Mouse (Mus musculus) heart, postnatal 0 days (tissue): ENCODE measurements around the gene Ccl4. TPM values are rescaled to one million over a fixed set of nuclear protein-coding genes. Genes with fewer than 3 reads are reported as not detected.

Experiments used
- ATAC-seq: fragments of 200-750 bp; cut with Nextera tagmentation; 2 replicates; pipeline ENCODE4 v1.8.0; 2017; ENCODE audit warnings: low read depth, moderate number of reproducible peaks, moderate library complexity; ENCODE audit not compliant: insufficient read depth
- DNase-seq: peaks from one replicate; pipeline ENCODE4 v3.0.0-alpha.2; 2016; ENCODE audit warnings: low spot score
- H3K27ac ChIP-seq: fragments of 300-500 bp; sonication (generic); 2 replicates; pipeline ENCODE4 v1.5.1; 2014; ENCODE audit warnings: low read depth, mild to moderate bottlenecking
- H3K27me3 ChIP-seq: fragments of 300-500 bp; sonication (generic); 2 replicates; pipeline ENCODE4 v1.6.1; 2014; ENCODE audit warnings: low read length, mixed read lengths; ENCODE audit not compliant: control insufficient read depth, insufficient read depth
- H3K36me3 ChIP-seq: fragments of 300-500 bp; sonication (generic); replicated peaks from 2 replicates; pipeline ENCODE4 v1.6.1; 2014; ENCODE audit warnings: low read length, mixed read lengths; ENCODE audit not compliant: control insufficient read depth, insufficient read depth
- H3K4me1 ChIP-seq: fragments of 300-500 bp; sonication (generic); 2 replicates; pipeline ENCODE4 v1.6.1; 2014; ENCODE audit warnings: antibody characterized with exemption; ENCODE audit not compliant: control insufficient read depth, insufficient read depth
- H3K4me2 ChIP-seq: fragments of 300-500 bp; sonication (generic); 2 replicates; pipeline ENCODE4 v1.6.1; 2014; ENCODE audit warnings: low read depth, mild to moderate bottlenecking, low read length, moderate library complexity
- H3K4me3 ChIP-seq: fragments of 300-500 bp; sonication (generic); 2 replicates; pipeline ENCODE4 v1.5.1; 2014; ENCODE audit warnings: low read depth, low read length
- H3K9ac ChIP-seq: fragments of 300-500 bp; sonication (generic); replicated peaks from 2 replicates; pipeline ENCODE4 v1.6.1; 2014; ENCODE audit warnings: low read depth, low read length, mixed read lengths
- H3K9me3 ChIP-seq: fragments of 300-500 bp; sonication (generic); replicated peaks from 2 replicates; pipeline ENCODE4 v1.6.1; 2016; ENCODE audit warnings: low read length; ENCODE audit not compliant: control insufficient read depth
- CTCF ChIP-seq: IDR thresholded peaks from 2 replicates; pipeline ENCODE4 v1.5.1; 2016; ENCODE audit warnings: antibody characterized with exemption, control low read depth, low read depth
- EP300 ChIP-seq: IDR thresholded peaks from 2 replicates; pipeline ENCODE4 v1.6.1; 2016; ENCODE audit warnings: antibody characterized with exemption, low read depth
- WGBS: fragments of 180-500 bp; shearing (Covaris S2); extraction: QIAGEN DNeasy Blood & Tissue Kit; methylation state at CpG from one replicate; pipeline ENCODE4 v1.1.7; 2014; 5-methylcytosine and 5-hydroxymethylcytosine counted together
- polyA plus RNA-seq: library from polyadenylated mRNA; unstranded; fragments of >200 nt; fragmentation: Nextera tagmentation; extraction: Ambion mirVana; gene quantifications from 2 replicates; pipeline ENCODE4 v1.2.1, GENCODE M21; 2015
- total RNA-seq: library from RNA; depleted of rRNA; stranded (reverse); fragments of >200 nt; gene quantifications from 2 replicates; pipeline ENCODE4 v1.2.3, GENCODE M21; 2014; ENCODE audit warnings: low replicate concordance; rRNA removed

Ccl4 gene
- total and polyA plus RNA-seq, 2 experiments from 2014 or later, result 0.98 TPM; not detected in 1

GRCm38 (mm10) chr11:83708715-83709114 is 46.3 kb downstream of the Ccl4 start, which contains the start of gene Wfdc18:
TSS of gene Wfdc18 (plus strand) at chr11:83709015.
- 53% methylated on average over 4 of the region's 4 CpGs for WGBS
- H3K4me2 ChIP-seq, result no peak within 1 kb of the TSS
- no peak for ATAC-seq
- no peaks in the 10 kb centered on the region for H3K27me3 ChIP-seq
- no peak for TF ChIP-seq CTCF
- no peak for TF ChIP-seq EP300
- DNase-seq, result no peak
- no peak within 1 kb of the TSS for H3K4me3 ChIP-seq
- H3K36me3 ChIP-seq, result no peaks in the 10 kb centered on the region
- no peaks in the 10 kb centered on the region for H3K4me1 ChIP-seq
- no peak within 1 kb of the TSS for H3K9ac ChIP-seq
- no peaks in the 10 kb centered on the region for H3K9me3 ChIP-seq
- H3K27ac ChIP-seq, result no peak within 1 kb of the TSS

DNA sequence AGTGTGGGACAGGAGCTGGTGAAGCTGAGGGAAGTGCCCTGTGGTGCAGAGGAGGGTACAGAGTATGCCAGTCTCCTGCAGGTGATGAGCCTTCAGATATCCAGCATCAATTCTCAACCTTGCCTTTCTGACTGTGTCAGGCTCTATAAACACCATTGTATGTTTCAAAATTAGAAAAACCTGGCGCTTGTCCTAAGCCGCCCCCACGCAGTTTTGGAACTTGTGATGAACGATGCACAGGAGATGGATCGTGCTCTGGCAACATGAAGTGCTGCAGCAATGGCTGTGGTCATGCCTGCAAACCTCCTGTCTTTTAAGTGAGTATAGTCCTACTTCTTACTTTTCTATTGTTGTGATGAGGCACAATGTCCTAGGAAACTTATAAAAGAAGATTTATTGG is 47.3 kb downstream of the Ccl4 start:
- Histone ChIP-seq H3K9me3 (no peaks in the 10 kb centered on the region), H3K4me3 (no peak overlapping the region), H3K4me2 (no peak overlapping the region), H3K36me3 (no peaks in the 10 kb centered on the region), H3K9ac (no peak overlapping the region), H3K27me3 (no peaks in the 10 kb centered on the region), H3K27ac (no peak overlapping the region), H3K4me1 (no peaks in the 10 kb centered on the region)
- TF ChIP-seq EP300 (no peak), CTCF (no peak)
- 76% methylated on average over 5 of the region's 5 CpGs for WGBS
- no peak for ATAC-seq
- DNase-seq, result no peak

DNA sequence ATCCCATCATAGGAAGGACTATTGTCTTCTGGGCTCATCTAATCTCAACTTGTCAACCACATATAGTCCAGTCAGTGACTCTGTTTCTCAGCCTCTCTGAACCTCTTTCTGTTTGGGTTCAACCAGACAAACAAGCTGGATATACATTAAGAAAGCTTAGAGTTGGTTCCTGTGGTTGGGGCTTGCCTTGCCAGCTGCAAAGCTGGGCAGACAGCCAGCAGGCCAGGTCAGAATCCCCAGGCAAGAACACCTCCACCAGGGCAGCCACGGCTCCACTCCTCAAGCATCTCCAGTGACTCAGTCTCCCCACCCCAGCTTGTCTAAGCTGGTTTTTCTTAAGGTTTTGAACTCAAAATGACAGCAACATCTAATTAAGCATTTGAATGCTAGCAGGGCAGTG is 50.3 kb downstream of the Ccl4 start:
- H3K9me3 ChIP-seq, result no peaks in the 10 kb centered on the region
- H3K27ac ChIP-seq, result no peak overlapping the region
- H3K27me3 ChIP-seq, result no peaks in the 10 kb centered on the region
- no peaks in the 10 kb centered on the region for H3K36me3 ChIP-seq
- H3K4me2 ChIP-seq, result no peak overlapping the region
- H3K9ac ChIP-seq, result no peak overlapping the region
- no peak overlapping the region for H3K4me3 ChIP-seq
- ATAC-seq, result no peak
- DNase-seq, result no peak
- 60% methylated on average over 1 of the region's 1 CpGs for WGBS
- TF ChIP-seq CTCF, result no peak
- no peak for TF ChIP-seq EP300
- H3K4me1 ChIP-seq, result no peaks in the 10 kb centered on the region

DNA sequence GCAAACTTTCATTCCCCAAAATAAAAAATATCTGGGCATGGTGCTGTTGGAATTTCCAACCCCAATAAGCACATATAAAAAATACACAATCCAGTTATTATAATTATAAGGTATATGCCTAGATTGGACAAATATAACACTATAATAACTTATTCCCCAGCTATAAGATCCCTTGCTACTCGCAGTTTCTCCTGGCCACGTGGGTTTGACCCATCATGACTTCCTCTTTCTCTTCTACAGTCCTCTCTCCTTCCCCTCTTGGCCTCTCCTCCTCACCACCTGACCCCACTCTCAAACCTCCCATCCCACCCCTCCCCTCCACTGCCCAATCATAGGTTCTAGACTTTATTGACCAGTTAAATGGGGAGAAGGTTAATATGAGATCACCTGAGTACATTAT is 51.5 kb downstream of the Ccl4 start:
- Histone ChIP-seq H3K9ac (no peak overlapping the region), H3K27me3 (no peaks in the 10 kb centered on the region), H3K4me2 (no peak overlapping the region), H3K9me3 (no peaks in the 10 kb centered on the region), H3K27ac (no peak overlapping the region), H3K36me3 (no peaks in the 10 kb centered on the region), H3K4me3 (no peak overlapping the region), H3K4me1 (no peaks in the 10 kb centered on the region)
- no peak for ATAC-seq
- no peak for TF ChIP-seq EP300
- TF ChIP-seq CTCF, result no peak
- no peak for DNase-seq
- WGBS, result 59% methylated on average over 2 of the region's 2 CpGs

Other genes starting within 250 kb of the Ccl4 start
- gene Gas2l2, start 233.1 kb upstream of the Ccl4 start, total RNA-seq, result not detected in 2 replicates
- gene Gas2l2, start 233.1 kb upstream of the Ccl4 start, polyA plus RNA-seq, result 0.15 TPM in 1 of 2 replicates, not detected in the other
- gene 1700020L24Rik, start 224.9 kb upstream of the Ccl4 start, total RNA-seq, result 4.2 TPM in 1 of 2 replicates, not detected in the other
- 0.81 and 1.1 TPM in 2 replicates for gene 1700020L24Rik, start 224.9 kb upstream of the Ccl4 start, polyA plus RNA-seq
- gene Mmp28, start 199.5 kb upstream of the Ccl4 start, total RNA-seq, result 7.8 and 24.7 TPM in 2 replicates
- 3.7 and 4.3 TPM in 2 replicates for gene Mmp28, start 199.5 kb upstream of the Ccl4 start, polyA plus RNA-seq
- gene Taf15, start 189.5 kb upstream of the Ccl4 start, total RNA-seq, result 1.6 and 6.0 TPM in 2 replicates
- gene Taf15, start 189.5 kb upstream of the Ccl4 start, polyA plus RNA-seq, result 4.2 and 4.7 TPM in 2 replicates
- not detected in 2 replicates for gene Heatr9, start 140.4 kb upstream of the Ccl4 start, total RNA-seq
- not detected in 2 replicates for gene Heatr9, start 140.4 kb upstream of the Ccl4 start, polyA plus RNA-seq
- not detected in 2 replicates for gene Ccl5, start 132.1 kb upstream of the Ccl4 start, total RNA-seq
- 0.31 and 0.65 TPM in 2 replicates for gene Ccl5, start 132.1 kb upstream of the Ccl4 start, polyA plus RNA-seq
- gene Ccl9, start 83.9 kb upstream of the Ccl4 start, total RNA-seq, result 3.5 and 8.6 TPM in 2 replicates
- gene Ccl9, start 83.9 kb upstream of the Ccl4 start, polyA plus RNA-seq, result 2.2 and 3.6 TPM in 2 replicates
- 2.2 TPM in 1 of 2 replicates, not detected in the other for gene Ccl6, start 69.5 kb upstream of the Ccl4 start, total RNA-seq
- gene Ccl6, start 69.5 kb upstream of the Ccl4 start, polyA plus RNA-seq, result 5.1 and 5.5 TPM in 2 replicates
- not detected in 2 replicates for gene Rpl9-ps1, start 17.0 kb upstream of the Ccl4 start, total RNA-seq
- not detected in 2 replicates for gene Rpl9-ps1, start 17.0 kb upstream of the Ccl4 start, polyA plus RNA-seq
- gene Ccl3, start 13.2 kb upstream of the Ccl4 start, total RNA-seq, result 0.73 TPM in 1 of 2 replicates, not detected in the other
- gene Ccl3, start 13.2 kb upstream of the Ccl4 start, polyA plus RNA-seq, result 0.31 and 0.52 TPM in 2 replicates
- gene Wfdc17, start 41.4 kb downstream of the Ccl4 start, total RNA-seq, result 9.8 TPM in 1 of 2 replicates, not detected in the other
- gene Wfdc17, start 41.4 kb downstream of the Ccl4 start, polyA plus RNA-seq, result 2.9 and 3.7 TPM in 2 replicates
- not detected in 2 replicates for gene Wfdc18, start 46.4 kb downstream of the Ccl4 start, total RNA-seq
- 3.3 and 4.6 TPM in 2 replicates for gene Wfdc18, start 46.4 kb downstream of the Ccl4 start, polyA plus RNA-seq
- not detected in 2 replicates for gene Wfdc21, start 84.4 kb downstream of the Ccl4 start, total RNA-seq
- gene Wfdc21, start 84.4 kb downstream of the Ccl4 start, polyA plus RNA-seq, result 0.52 and 0.82 TPM in 2 replicates
- gene Heatr6, start 91.1 kb downstream of the Ccl4 start, total RNA-seq, result 10.2 and 15.1 TPM in 2 replicates
- 8.9 and 9.6 TPM in 2 replicates for gene Heatr6, start 91.1 kb downstream of the Ccl4 start, polyA plus RNA-seq
- not detected in 2 replicates for gene Hnf1b, start 187.5 kb downstream of the Ccl4 start, total RNA-seq
- 0.05 TPM in 1 of 2 replicates, not detected in the other for gene Hnf1b, start 187.5 kb downstream of the Ccl4 start, polyA plus RNA-seq